Mouse (Mus musculus): ENCODE measurements around the gene Dtnb.
A peak's percentile ranks its signal among the peaks of the same experiment; 100 is the strongest.

Dtnb gene

DNA sequence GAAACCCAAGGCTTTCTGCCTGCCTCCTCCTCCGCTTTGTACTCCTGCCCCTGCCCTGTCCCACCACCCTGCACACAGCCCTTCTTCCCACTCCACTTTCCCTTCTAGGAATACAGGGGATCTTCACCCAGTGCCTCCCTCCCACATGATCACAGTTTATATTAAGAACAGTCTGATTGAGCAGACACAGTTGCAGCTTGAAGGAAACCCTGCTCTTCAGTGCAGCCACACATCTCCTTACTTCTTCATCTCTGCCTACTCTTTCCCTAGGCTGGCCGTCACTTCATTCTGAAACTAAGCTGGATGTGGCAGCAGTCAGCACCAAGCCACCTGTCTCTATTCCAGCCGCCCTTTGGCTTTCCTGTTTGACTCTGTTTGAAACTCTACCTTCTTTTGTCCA, 201.5 kb downstream of the Dtnb start:
- DNase-seq (ENCODE audit: low spot score) = no peak

- no peak for DNase-seq (ENCODE audit: low spot score)
These were observed 203.8 kb downstream of the Dtnb start for GRCm38 (mm10) chr12:3776015-3776414.

DNA sequence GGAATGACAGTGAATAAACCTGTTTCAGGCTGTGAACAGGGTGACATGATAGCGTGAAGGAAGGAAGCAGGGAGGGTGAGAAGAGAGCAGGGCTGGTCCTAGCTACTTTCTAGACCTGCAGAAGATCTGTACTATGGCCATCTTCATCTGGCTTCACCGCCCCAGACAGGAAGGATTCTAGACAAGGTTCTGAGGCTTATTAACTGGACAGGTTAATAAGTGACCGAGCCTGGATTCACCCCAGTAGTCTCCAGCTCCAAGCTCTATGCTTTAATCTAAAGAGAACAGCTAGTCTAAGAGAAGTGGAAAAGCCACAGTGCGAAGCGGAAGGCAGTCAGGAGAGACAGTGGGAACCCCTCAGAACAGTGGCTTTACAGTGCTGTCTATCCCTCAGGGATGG, 205.5 kb downstream of the Dtnb start:
- no peak for DNase-seq (ENCODE audit: low spot score)

- no peak for DNase-seq (ENCODE audit: low spot score)
These were observed 206.1 kb downstream of the Dtnb start for GRCm38 (mm10) chr12:3778286-3778685.

GRCm38 (mm10) chr12:3779639-3780038, 207.5 kb downstream of the Dtnb start:
- DNase-seq (ENCODE audit: low spot score) = no peak

- peak; percentile 39 for DNase-seq (ENCODE audit: low spot score)
These were observed 208.3 kb downstream of the Dtnb start for GRCm38 (mm10) chr12:3780405-3780891.

DNA sequence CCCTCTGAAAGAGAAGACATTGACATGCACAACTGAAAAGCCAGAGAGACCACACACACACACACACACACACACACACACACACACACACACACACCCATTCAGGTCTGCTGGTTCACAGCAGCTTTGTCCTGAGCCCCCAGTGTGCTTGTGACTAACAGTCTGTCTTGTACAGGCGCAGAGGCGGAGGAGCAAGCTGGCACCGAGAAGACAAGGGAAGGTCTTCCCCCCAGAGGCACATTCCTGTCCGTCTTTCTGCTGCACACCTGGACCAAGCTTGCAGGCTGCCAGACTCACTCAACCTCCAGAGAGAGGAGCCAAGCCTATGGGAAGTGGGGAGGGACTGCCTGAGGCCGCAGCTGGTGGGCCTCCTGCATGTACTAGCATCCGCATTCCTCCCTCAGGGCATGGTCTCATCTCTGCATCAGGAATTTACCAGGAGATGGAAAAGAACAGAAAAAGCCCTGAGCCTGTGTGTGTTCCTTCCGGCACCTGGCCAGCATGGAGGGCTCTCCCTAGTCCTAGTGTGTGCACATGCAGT, 208.8 kb downstream of the Dtnb start:
- DNase-seq (ENCODE audit: low spot score) = peak; percentile 2

GRCm38 (mm10) chr12:3781482-3781881, 209.3 kb downstream of the Dtnb start:
- DNase-seq (ENCODE audit: low spot score) = peak; percentile 85

GRCm38 (mm10) chr12:3783196-3783825, 211.1 kb downstream of the Dtnb start:
- DNase-seq (ENCODE audit: low spot score) = no peak

GRCm38 (mm10) chr12:3784258-3784657, 212.1 kb downstream of the Dtnb start:
- DNase-seq (ENCODE audit: low spot score) = no peak

DNA sequence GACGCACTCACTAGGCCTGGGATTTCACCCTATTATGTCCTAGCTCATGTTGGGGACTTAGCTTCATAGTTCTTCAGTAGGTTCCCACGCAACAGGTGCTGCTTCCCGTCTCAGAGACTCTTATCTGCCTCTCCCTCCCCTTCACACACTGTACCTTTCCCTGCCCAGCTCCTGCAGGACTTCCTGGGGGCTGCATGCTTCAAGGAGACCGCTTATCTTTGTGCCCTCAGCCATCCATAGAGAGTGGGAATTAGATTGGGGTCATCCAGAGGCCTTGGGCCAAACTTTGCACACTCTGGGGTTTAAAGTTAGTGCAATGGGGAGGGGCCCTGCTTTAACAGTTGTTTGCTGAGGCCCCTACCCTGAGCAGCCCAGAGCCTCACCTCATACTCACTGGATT, 212.5 kb downstream of the Dtnb start:
- DNase-seq (ENCODE audit: low spot score) = no peak

- DNase-seq (ENCODE audit: low spot score) = no peak
These were observed 214.9 kb downstream of the Dtnb start for GRCm38 (mm10) chr12:3787041-3787440.

GRCm38 (mm10) chr12:3787541-3787940, 215.4 kb downstream of the Dtnb start:
- DNase-seq (ENCODE audit: low spot score) = no peak

DNA sequence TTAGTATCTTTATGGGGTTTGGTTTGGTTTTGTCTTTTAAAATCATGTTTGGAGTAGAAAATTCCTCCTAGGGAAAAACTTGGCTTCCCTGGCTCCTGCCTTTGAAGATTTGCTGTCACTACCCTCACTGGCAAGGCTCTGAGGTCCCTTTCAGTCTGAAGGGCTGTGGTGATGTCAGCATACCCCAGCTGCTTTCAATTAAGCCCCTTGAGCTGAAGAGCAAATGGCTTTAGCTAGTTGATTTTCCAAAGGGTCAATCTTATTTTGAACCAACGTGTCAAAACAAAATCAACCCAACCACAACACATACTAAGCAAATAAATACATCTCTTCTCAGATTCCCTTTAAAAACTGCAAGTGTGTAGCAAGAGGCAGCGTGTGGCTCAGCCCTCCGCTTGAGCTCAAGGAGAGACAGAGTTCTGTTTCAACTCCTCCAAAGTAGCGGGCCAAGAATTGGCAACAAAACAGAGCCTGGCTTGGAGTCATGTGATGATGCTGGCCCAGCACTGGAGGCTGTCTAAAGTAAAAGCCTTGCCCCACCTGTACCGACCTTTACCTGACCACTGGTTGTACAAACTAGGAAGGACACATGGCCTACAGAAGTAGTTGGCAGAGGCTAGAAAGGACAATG, 216.4 kb downstream of the Dtnb start:
- DNase-seq (ENCODE audit: low spot score) = no peak

- no peak for DNase-seq (ENCODE audit: low spot score)
These were observed 217.5 kb downstream of the Dtnb start for GRCm38 (mm10) chr12:3789626-3790185.

DNA sequence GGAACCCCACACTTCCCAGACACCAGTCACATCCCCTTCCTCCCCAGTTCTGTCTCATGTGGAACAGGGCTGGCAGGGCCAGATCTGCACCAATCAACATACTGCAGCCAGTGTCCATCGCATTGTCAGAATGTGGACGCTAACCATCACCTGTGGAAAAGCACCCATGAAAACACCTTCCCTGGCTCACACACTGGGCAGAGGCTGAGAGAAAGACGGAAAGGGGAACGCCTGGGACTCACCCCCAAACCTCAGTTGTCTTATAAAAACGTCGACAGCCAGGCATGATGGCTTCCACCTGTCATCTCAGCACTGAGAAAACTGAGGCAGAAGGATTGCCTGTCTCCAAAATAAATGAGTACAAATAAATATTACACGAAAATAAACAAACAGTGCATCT, 219.1 kb downstream of the Dtnb start:
- no peak for DNase-seq (ENCODE audit: low spot score)

GRCm38 (mm10) chr12:3791732-3792131, 219.6 kb downstream of the Dtnb start:
- peak; percentile 89 for DNase-seq (ENCODE audit: low spot score)

DNA sequence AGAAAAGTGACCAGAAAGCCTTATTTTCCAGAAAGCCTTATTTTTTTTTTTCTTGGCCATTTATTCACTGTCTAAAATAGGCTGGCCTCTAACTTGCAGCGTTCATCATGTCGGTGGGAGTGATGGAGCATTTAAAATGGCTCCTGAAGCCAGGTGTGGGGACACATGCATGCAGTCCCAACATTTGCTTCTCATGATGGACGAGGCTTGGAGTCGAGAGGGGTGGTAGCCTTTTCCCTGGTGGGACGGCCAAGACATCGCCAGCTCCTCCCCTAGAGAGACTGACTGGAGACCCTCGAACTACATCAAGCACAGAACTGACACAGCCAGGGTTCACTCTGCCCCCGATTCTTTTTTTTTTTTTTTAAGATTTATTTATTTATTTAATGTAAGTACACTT, 220.1 kb downstream of the Dtnb start:
- DNase-seq (ENCODE audit: low spot score) = no peak

- DNase-seq (ENCODE audit: low spot score) = no peak
These were observed 223.4 kb downstream of the Dtnb start for GRCm38 (mm10) chr12:3795569-3795968.

DNA sequence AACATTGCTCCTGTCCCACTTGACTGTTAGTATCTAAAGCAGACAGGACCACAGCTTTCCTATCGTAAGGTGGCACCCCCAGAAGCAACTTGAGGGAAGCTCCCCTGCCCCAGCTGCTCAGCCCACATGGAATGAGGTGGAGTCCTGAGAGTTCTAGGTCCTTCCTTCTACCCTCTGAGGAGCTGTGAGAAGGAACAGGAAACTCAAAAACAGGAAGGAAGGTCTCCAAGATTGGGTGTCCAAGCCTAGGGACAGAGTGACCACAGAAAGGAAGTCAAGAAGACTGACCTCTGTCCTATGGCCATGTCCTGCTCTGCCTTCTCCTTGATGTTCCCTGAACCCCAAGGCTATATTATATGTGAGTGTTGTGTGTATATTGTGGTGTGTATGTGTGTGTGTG, 227.4 kb downstream of the Dtnb start:
- no peak for DNase-seq (ENCODE audit: low spot score)

DNA sequence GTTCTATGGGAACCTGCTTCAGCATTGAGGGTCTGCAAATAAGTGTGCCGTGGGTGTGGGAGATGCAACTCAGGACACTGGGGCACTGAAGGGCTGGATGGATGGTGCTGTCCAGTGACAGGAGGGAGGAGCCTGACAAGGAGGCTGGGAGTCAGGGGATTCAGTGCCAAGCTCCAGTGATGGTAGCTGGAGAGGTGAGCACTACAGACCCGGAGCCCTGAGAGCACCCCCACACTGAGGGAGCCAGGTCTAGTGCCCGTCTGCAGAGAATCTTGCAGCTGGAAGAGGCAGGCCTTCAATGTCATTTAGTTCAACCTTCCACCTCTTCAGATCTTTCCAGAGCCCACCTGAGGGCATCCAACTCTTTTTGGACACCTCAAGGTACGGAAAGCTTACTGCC, 233.7 kb downstream of the Dtnb start, which contains the start of gene Dnmt3a:
TSS of gene Dnmt3a (plus strand) at position 156 of the 400 bp plus-strand sequence.
- DNase-seq (ENCODE audit: low spot score) = no peak

DNA sequence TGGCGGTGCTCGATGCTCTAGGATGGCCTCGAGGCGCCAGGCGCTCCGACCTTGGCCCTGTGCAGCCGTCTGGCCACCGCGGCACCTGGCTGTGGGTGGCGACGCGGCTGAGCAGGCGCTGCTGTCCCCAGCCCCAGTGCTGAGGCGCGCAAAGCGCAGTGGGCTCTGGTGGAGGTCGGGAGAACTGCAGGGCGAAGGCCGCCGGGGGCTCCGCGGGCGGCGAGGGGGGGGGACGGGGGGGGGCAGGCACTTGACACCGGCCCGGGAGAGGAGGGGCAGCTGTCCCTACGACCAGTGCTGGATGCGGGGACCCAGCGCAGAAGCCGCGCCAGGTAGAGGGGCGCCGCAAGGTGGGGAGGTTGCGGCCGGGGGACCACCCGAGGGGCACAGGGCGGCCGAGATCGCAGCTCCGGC, 234.1 kb downstream of the Dtnb start:
- DNase-seq (ENCODE audit: low spot score) = peak; percentile 77
